Mouse (Mus musculus) limb, embryonic 14.5 days (tissue): Measurements from ENCODE around the gene Elmo1. TPM values are rescaled to one million over a fixed set of nuclear protein-coding genes. Genes with fewer than 3 reads are reported as not detected.

ENCODE experiments used
- ATAC-seq: fragments of 200-750 bp; cut with Nextera tagmentation; 2 replicates; pipeline ENCODE4 v1.8.0; 2017; ENCODE audit warnings: low read depth, moderate number of reproducible peaks, moderate TSS enrichment; ENCODE audit not compliant: low FRiP score
- DNase-seq: peaks from one replicate; pipeline ENCODE4 v3.0.0-alpha.2; 2015; ENCODE audit warnings: low spot score
- H3K27ac ChIP-seq: fragments of 300-500 bp; sonication (generic); replicated peaks from 2 replicates; pipeline ENCODE4 v1.5.1; 2014; ENCODE audit warnings: low read depth, mild to moderate bottlenecking, low read length, moderate library complexity, mixed read lengths
- H3K27me3 ChIP-seq: fragments of 300-500 bp; sonication (generic); 2 replicates; pipeline ENCODE4 v1.6.1; 2014; ENCODE audit warnings: low read length, mixed read lengths; ENCODE audit not compliant: control insufficient read depth, insufficient read depth
- H3K36me3 ChIP-seq: fragments of 300-500 bp; sonication (generic); 2 replicates; pipeline ENCODE4 v1.6.1; 2014; ENCODE audit warnings: mild to moderate bottlenecking, low read length, moderate library complexity, mixed read lengths; ENCODE audit not compliant: control insufficient read depth, insufficient read depth
- H3K4me1 ChIP-seq: fragments of 300-500 bp; sonication (generic); 2 replicates; pipeline ENCODE4 v1.6.1; 2014; ENCODE audit warnings: antibody characterized with exemption, low read length, mixed read lengths; ENCODE audit not compliant: control insufficient read depth, insufficient read depth
- H3K4me2 ChIP-seq: fragments of 300-500 bp; sonication (generic); replicated peaks from 2 replicates; pipeline ENCODE4 v1.6.1; 2014; ENCODE audit warnings: low read depth, mild to moderate bottlenecking, low read length, moderate library complexity; ENCODE audit not compliant: severe bottlenecking
- H3K4me3 ChIP-seq: fragments of 300-500 bp; sonication (generic); replicated peaks from 2 replicates; pipeline ENCODE4 v1.5.1; 2014; ENCODE audit warnings: low read length
- H3K9ac ChIP-seq: fragments of 300-500 bp; sonication (generic); 2 replicates; pipeline ENCODE4 v1.6.1; 2014; ENCODE audit warnings: mild to moderate bottlenecking, low read depth, low read length, moderate library complexity; ENCODE audit not compliant: severe bottlenecking
- H3K9me3 ChIP-seq: fragments of 300-500 bp; sonication (generic); 2 replicates; pipeline ENCODE4 v1.6.1; 2016; ENCODE audit warnings: low read length; ENCODE audit not compliant: control insufficient read depth
- POLR2A ChIP-seq: fragments of 200-500 bp; IDR thresholded peaks from 2 replicates; pipeline ENCODE4 v1.8.0; 2012; ENCODE audit warnings: inconsistent platforms, mild to moderate bottlenecking, moderate library complexity, borderline replicate concordance; ENCODE audit not compliant: insufficient read depth, insufficient read length; ENCODE audit errors: extremely low read depth
- WGBS: fragments of 180-500 bp; shearing (Covaris S2); extraction: QIAGEN DNeasy Blood & Tissue Kit; methylation state at CpG from one replicate; pipeline ENCODE4 v1.1.7; 2014; 5-methylcytosine and 5-hydroxymethylcytosine counted together
- polyA plus RNA-seq, 2 experiments: library from polyadenylated mRNA; depleted of rRNA in 1 of 2; stranded (reverse) in 1 of 2; unstranded in 1 of 2; fragments of >200 nt; fragmentation: Nextera tagmentation in 1 of 2; extraction: Ambion mirVana in 1 of 2; gene quantifications; 2 replicates each; pipeline versions ENCODE4 v1.2.1 to v1.2.3; 2012 to 2014

Elmo1 gene
- polyA plus RNA-seq, 2 experiments, result 12.8 TPM

GRCm38 (mm10) chr13:20433221-20433858, 342.9 kb downstream of the Elmo1 start:
- 65% methylated on average over 4 of the region's 4 CpGs for WGBS
- H3K9ac ChIP-seq, result no peak overlapping the region
- no peaks in the 10 kb centered on the region for H3K9me3 ChIP-seq
- no peak overlapping the region for H3K27ac ChIP-seq
- DNase-seq (no peak), ATAC-seq (no peak)
- TF ChIP-seq POLR2A, result no peak
- H3K4me2 ChIP-seq, result no peak overlapping the region
- no peaks in the 10 kb centered on the region for H3K27me3 ChIP-seq
- H3K36me3 ChIP-seq, result no peaks in the 10 kb centered on the region
- H3K4me3 ChIP-seq, result no peak overlapping the region
- H3K4me1 ChIP-seq, result no peaks in the 10 kb centered on the region

GRCm38 (mm10) chr13:20434071-20434470, 343.7 kb downstream of the Elmo1 start:
- H3K4me3 ChIP-seq, result no peak overlapping the region
- H3K27ac ChIP-seq, result no peak overlapping the region
- DNase-seq (no peak), ATAC-seq (no peak)
- no peak overlapping the region for H3K9ac ChIP-seq
- 73% methylated on average over 4 of the region's 4 CpGs for WGBS
- no peaks in the 10 kb centered on the region for H3K4me1 ChIP-seq
- H3K27me3 ChIP-seq, result no peaks in the 10 kb centered on the region
- no peak overlapping the region for H3K4me2 ChIP-seq
- no peaks in the 10 kb centered on the region for H3K9me3 ChIP-seq
- no peak for TF ChIP-seq POLR2A
- H3K36me3 ChIP-seq, result no peaks in the 10 kb centered on the region

GRCm38 (mm10) chr13:20439488-20439887, 349.1 kb downstream of the Elmo1 start:
- DNase-seq (no peak), ATAC-seq (no peak)
- H3K4me3 ChIP-seq, result no peak overlapping the region
- no peak overlapping the region for H3K27ac ChIP-seq
- H3K36me3 ChIP-seq, result no peaks in the 10 kb centered on the region
- H3K9me3 ChIP-seq, result no peaks in the 10 kb centered on the region
- no peak overlapping the region for H3K9ac ChIP-seq
- no peaks in the 10 kb centered on the region for H3K4me1 ChIP-seq
- no peak for TF ChIP-seq POLR2A
- no peak overlapping the region for H3K4me2 ChIP-seq
- WGBS, result 87% methylated on average over 1 of the region's 1 CpGs
- no peaks in the 10 kb centered on the region for H3K27me3 ChIP-seq

- Histone ChIP-seq H3K27ac (no peak overlapping the region), H3K4me3 (no peak overlapping the region), H3K4me1 (peaks cover 4% of the 10 kb centered on the region; the same call in 1 of the 2 replicates), H3K9me3 (no peaks in the 10 kb centered on the region), H3K36me3 (no peaks in the 10 kb centered on the region), H3K4me2 (no peak overlapping the region), H3K27me3 (no peaks in the 10 kb centered on the region), H3K9ac (no peak overlapping the region)
- TF ChIP-seq POLR2A, result no peak
- WGBS, result 86% methylated on average over 7 of the region's 7 CpGs
- ATAC-seq (no peak), DNase-seq (no peak)
Observed at GRCm38 (mm10) chr13:20450831-20451353, 360.5 kb downstream of the Elmo1 start.

GRCm38 (mm10) chr13:20454357-20454756, 364.0 kb downstream of the Elmo1 start:
- no peak overlapping the region for H3K27ac ChIP-seq
- no peak for TF ChIP-seq POLR2A
- 67% methylated on average over 1 of the region's 1 CpGs for WGBS
- no peaks in the 10 kb centered on the region for H3K9me3 ChIP-seq
- H3K27me3 ChIP-seq, result no peaks in the 10 kb centered on the region
- no peak for ATAC-seq
- no peak overlapping the region for H3K4me2 ChIP-seq
- no peaks in the 10 kb centered on the region for H3K36me3 ChIP-seq
- no peak overlapping the region for H3K4me3 ChIP-seq
- DNase-seq, result no peak
- no peak overlapping the region for H3K9ac ChIP-seq
- no peaks in the 10 kb centered on the region for H3K4me1 ChIP-seq
